Mouse (Mus musculus) liver, embryonic 14.5 days (tissue): ENCODE measurements around the gene Gm13696.
"Not testable (repeated sequence)": the region's sequence is repeated elsewhere in the genome, so short reads cannot be mapped to it uniquely, and the experiment has no call there.

Experiments
- CTCF ChIP-seq: IDR thresholded peaks from 2 replicates; pipeline ENCODE4 v1.5.1; 2016; ENCODE audit warnings: antibody characterized with exemption, low read depth, control low read depth
- EP300 ChIP-seq: IDR thresholded peaks from 2 replicates; pipeline ENCODE4 v1.6.1; 2016; ENCODE audit warnings: antibody characterized with exemption, low read depth

DNA sequence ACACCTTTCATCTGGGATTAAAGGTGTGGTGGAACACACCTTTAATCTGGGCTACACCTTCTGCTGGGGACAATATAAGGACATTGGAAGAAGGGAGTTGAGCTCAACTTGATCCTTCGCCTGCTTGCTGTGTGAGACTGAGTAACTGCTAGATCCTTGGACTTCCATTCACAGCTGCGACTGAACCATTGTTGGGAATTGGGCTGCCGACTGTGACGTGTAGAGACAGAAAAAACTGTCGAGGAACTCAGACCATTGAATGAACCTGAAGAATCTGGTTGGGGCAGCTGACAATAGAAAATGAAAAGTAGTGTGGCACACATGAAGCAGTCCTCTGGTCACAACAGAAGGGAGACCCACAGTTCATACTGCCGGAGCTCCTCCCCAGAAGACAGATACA, 17.3 kb downstream of the Gm13696 start, which contains the start of gene Gm13691:
- not testable (repeated sequence) for TF ChIP-seq CTCF, EP300
